Mouse (Mus musculus) MEL (cell line): ENCODE data around the gene Rexo5.

ENCODE experiments used
- CTCF ChIP-seq, 3 experiments: IDR thresholded peaks in 2 of 3; conservative IDR thresholded peaks in 1 of 3; 2 replicates each; pipeline ENCODE4 v1.5.1; 2011 to 2012; ENCODE audit warnings: low read length in 3 of 3, low read depth in 2 of 3, mild to moderate bottlenecking in 2 of 3, improper control_type of control experiment in 1 of 3, inconsistent platforms in 1 of 3, mixed read lengths in 1 of 3, moderate library complexity in 1 of 3; ENCODE audit not compliant: control insufficient read depth in 1 of 3, insufficient read depth in 1 of 3, poor library complexity in 1 of 3, severe bottlenecking in 1 of 3
- EP300 ChIP-seq, 2 experiments: IDR thresholded peaks; 2 replicates each; pipeline ENCODE4 v1.6.1; 2011; ENCODE audit warnings: improper control_type of control experiment in 2 of 2, low read length in 2 of 2, low read depth in 1 of 2, mild to moderate bottlenecking in 1 of 2
- MAX ChIP-seq: IDR thresholded peaks from 2 replicates; pipeline ENCODE4 v1.6.1; 2011; ENCODE audit warnings: low read length, improper control_type of control experiment
- POLR2A ChIP-seq, 2 experiments: IDR thresholded peaks; 2 replicates each; pipeline ENCODE4 v1.6.1; 2011 to 2012; ENCODE audit warnings: low read length in 2 of 2, mild to moderate bottlenecking in 2 of 2, control low read depth in 1 of 2, improper control_type of control experiment in 1 of 2, low read depth in 1 of 2, moderate library complexity in 1 of 2; ENCODE audit not compliant: control insufficient read depth in 1 of 2, insufficient read depth in 1 of 2, poor library complexity in 1 of 2
- RCOR1 ChIP-seq: IDR thresholded peaks from 2 replicates; pipeline ENCODE4 v1.6.1; 2012; ENCODE audit warnings: low read depth, mild to moderate bottlenecking, inconsistent platforms, low read length, improper control_type of control experiment
- ZNF384 ChIP-seq: IDR thresholded peaks from 2 replicates; pipeline ENCODE4 v1.6.1; 2012; ENCODE audit warnings: low read depth, mild to moderate bottlenecking, inconsistent platforms, low read length, improper control_type of control experiment

DNA sequence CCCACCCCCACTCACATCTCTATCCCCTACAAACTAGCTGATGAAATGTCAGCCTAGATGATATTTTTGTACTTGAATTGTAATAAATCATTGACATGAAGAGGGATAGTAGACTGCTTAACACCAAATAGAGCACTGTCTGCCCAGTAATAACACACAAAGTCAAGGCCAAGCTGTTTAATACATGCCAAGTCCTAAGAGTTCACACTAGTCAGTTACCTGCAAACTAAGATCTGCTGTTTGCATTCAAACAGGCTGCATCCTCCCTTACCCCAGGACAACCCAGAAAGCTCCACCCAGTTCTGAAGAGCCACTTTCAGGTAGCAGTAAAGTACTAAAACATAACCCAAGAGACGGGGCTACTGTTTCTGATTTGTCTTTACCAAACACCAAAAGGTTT is 98.4 kb downstream of the Rexo5 start:
- no peak for TF ChIP-seq MAX
- no peak for TF ChIP-seq ZNF384
- TF ChIP-seq POLR2A (IDR thresholded peaks at IDR 0.05; ENCODE audit: control insufficient read depth in 1 of 2, insufficient read depth in 1 of 2, low read depth in 1 of 2, low read length in 2 of 2, poor library complexity in 1 of 2): no peak
- TF ChIP-seq CTCF (IDR thresholded peaks at IDR 0.05 in 2 of 3, conservative IDR thresholded peaks at IDR 0.05 in 1 of 3; ENCODE audit: control insufficient read depth in 1 of 3, insufficient read depth in 1 of 3, low read depth in 2 of 3, low read length in 3 of 3, poor library complexity in 1 of 3, severe bottlenecking in 1 of 3): no peak
- TF ChIP-seq EP300 (IDR thresholded peaks at IDR 0.05; ENCODE audit: low read depth in 1 of 2, low read length in 2 of 2): no peak
- TF ChIP-seq RCOR1: no peak
